Mouse (Mus musculus) 416B (cell line): ENCODE results near the gene Cfap97d1.

ENCODE experiments used
- DNase-seq: peaks from one replicate; pipeline ENCODE4 v3.0.0; 2011; ENCODE audit warnings: low read depth

Gene Cfap97d1

DNA sequence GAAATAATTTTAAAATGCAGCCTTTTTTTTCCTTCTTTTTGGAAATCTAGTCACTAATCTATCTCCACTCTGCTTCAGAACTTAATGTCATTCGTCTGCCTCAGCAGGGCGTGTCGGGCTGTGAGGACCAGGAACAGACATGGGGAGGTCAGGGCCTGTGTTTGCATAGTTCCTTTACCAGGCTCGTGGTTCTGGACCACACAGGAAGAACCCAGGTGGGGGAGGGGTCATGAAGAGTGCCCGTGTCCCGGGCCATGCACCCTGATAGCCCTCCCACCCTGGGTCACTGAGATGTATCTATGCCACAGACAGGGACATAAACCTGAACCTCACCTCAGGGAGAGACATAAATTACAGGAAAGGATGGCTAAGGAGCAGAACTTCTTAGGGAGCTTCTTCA lies 9.9 kb upstream of the Cfap97d1 start:
- no peak for DNase-seq

- peak; percentile 21 for DNase-seq
These were observed 9.2 kb upstream of the Cfap97d1 start for GRCm38 (mm10) chr11:101974923-101975322.

- no peak for DNase-seq
These were observed 7.1 kb upstream of the Cfap97d1 start for GRCm38 (mm10) chr11:101976949-101977348.

- no peak for DNase-seq
These were observed 4.9 kb upstream of the Cfap97d1 start for GRCm38 (mm10) chr11:101979140-101979539.

GRCm38 (mm10) chr11:101980603-101981157 lies 3.4 kb upstream of the Cfap97d1 start:
- no peak for DNase-seq

GRCm38 (mm10) chr11:101981850-101982249 lies 2.2 kb upstream of the Cfap97d1 start:
- DNase-seq, result no peak

GRCm38 (mm10) chr11:101982981-101983411 lies 1.1 kb upstream of the Cfap97d1 start:
- DNase-seq, result no peak

DNA sequence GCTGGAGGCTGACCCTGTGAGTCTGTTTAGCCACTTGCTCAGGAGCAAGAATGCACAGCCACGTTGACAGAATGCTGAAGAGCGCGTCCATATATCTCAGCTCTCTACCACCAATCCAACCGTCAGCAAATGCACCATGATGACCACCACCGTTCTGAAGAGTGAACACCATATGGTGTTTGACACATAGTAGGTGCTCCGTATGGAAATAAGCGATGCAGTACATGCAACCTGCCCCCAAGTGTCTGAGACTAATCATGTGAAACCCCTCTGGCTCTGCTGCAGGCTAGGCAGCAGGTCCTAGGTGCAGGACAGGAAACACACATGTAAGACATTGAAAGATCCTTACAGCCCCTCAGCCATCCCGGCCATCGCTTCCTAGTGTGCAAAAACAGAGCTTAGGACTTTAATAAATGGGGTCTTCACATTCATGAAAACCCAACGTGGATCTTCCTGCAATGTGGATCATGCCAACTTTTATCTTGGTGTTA lies 603 bp upstream of the Cfap97d1 start:
- DNase-seq, result no peak

GRCm38 (mm10) chr11:101985450-101985849 lies 1.4 kb downstream of the Cfap97d1 start:
- DNase-seq, result peak; percentile 21

- DNase-seq, result peak; percentile 86
These were observed 1.9 kb downstream of the Cfap97d1 start for GRCm38 (mm10) chr11:101985990-101986389.

GRCm38 (mm10) chr11:101986913-101987312 lies 2.8 kb downstream of the Cfap97d1 start, which contains the start of gene Dusp3:
Gene Dusp3 (minus strand): TSS chr11:101987013.
- DNase-seq, result no peak

GRCm38 (mm10) chr11:101990244-101990643 lies 6.2 kb downstream of the Cfap97d1 start:
- DNase-seq, result no peak

DNA sequence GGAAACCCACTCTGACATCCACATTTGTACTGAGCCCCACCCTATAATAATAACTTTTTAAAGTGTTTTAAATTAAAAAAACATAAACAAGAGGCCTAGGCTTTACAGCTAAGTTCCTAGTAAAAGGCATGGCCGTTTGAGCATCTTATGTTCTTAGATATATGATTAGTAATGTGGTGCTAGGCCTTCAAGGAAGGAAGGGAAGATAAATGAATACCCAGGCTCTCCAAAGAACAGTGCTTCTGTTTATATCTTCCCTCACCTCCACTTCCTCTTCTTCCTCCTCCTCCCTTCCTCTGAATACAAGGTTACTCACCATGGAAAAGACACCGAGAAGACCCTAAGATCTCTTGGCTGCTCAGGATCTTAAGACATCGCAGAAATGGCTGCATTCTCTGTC lies 7.7 kb downstream of the Cfap97d1 start:
- no peak for DNase-seq

- no peak for DNase-seq
These were observed 8.3 kb downstream of the Cfap97d1 start for GRCm38 (mm10) chr11:101992411-101992810.

GRCm38 (mm10) chr11:101994100-101994499 lies 10.0 kb downstream of the Cfap97d1 start:
- no peak for DNase-seq

- DNase-seq, result no peak
These were observed 11.9 kb downstream of the Cfap97d1 start for GRCm38 (mm10) chr11:101995938-101996337.

DNA sequence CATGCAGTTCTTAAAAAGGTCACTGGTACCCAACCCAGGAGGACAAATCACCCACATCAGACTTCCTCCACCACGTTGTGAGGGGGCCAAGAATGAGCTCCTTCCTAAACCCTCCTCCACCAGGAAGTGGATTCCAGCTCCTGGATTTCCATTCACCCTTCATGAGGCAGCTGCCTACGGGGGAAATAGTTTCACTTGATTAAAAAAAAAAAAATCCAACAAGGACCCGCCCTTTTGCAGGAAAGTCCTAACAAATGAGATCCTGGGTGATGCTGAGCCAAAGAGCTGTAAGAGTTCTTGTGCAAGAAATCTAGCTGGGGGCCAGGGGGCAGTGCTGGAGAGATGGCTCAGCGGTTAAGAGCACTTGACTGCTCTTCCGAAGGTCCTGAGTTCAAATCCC lies 14.2 kb downstream of the Cfap97d1 start:
- no peak for DNase-seq

DNA sequence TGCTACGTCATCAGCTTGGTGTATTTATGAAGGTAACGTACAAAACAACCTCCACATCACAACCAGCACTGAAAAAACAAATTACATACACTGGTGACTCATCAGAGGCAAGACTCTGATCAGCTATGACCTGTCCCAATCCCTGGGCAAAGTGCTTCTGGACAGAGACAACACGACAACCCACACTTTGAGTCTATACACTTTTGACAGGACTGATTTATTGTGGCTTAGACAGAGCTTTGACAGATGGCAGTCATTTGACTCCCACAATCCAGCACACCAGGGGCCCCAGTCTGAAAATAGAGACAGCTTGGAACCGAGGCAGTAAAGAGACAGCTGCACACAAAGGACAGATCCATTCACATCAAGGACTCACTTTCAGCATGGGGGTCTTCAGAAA lies 15.4 kb downstream of the Cfap97d1 start:
- no peak for DNase-seq

GRCm38 (mm10) chr11:102004251-102004650 lies 20.2 kb downstream of the Cfap97d1 start:
- DNase-seq, result no peak

GRCm38 (mm10) chr11:102006271-102006670 lies 22.2 kb downstream of the Cfap97d1 start:
- DNase-seq, result no peak

DNA sequence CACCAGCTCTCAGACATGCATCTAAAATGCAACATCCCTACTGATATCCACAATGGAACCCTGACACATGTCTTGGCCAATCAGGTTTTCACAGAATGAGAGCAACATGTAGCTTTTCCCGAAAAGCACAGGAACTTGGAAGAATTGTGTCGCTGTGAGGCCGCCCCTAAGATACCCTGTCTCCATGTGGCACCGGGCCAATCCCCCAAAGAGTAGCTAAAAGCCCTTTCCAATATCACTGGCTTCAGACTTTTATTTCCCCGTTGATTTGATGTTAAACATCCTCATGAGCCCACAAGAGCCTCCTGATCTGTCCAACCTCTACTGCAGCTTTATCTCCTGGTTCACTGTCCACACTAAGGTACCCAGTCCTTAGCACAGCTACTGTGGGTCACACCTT lies 22.6 kb downstream of the Cfap97d1 start:
- DNase-seq, result no peak

DNA sequence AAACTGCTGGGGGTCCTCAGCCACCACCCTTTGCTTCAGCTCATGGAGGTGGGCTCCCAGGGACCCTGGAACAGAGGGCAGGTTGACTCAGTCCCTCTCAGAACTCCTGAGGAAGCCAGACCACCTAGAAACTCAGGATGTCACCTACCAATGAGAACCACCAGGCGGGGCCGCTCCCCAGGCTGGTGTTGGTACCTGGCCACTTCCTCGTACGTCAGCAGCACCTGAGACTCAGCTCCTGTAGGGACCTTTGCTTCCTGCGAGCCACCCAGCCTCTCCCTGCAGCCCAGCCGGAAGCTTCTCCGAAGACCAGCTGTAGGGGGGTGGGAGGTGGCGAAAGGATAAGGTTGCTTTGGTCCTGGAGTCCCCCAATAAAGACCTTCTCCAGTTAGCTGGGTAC lies 24.3 kb downstream of the Cfap97d1 start:
- DNase-seq, result no peak

GRCm38 (mm10) chr11:102008954-102009637 lies 25.0 kb downstream of the Cfap97d1 start:
- no peak for DNase-seq

DNA sequence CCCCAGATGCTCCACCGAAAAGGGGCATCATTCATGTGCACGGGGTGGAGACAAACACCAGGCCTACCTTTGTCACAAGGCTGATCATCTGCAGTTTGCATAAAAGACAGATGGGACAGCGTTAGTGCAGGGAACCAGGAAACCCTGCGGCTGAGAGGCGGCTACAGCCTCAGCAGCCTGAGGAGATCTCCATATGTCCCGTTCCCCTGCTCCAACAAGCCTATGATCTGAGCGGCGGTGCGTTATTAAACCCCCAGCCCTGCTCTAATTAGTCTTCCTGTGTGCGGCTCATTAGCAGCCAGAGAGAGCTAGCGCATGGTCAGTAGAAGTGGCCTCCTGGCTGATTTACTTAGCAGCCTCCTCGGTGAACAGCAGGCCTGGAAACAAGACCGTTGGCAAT lies 26.1 kb downstream of the Cfap97d1 start:
- DNase-seq, result no peak
